ENCODE assay signal across 11 mouse cellular contexts in genomic region chr2:139370070-139370469, GRCm38 (mm10).
DNase-seq lines count a peak whose midpoint lies in the region; ATAC-seq and TF ChIP-seq lines count a peak whose summit lies in the region.
"Had no signal": no experiment of that assay in that cellular context is flagged by ENCODE, and none has a peak within 500 bp of the region (broad histone marks: within the 10 kb centered on the region; RNA-seq: fewer than 3 reads in every experiment).

No protein-coding gene starts in this region.

- no peaks in the 10 kb centered on the region for H3K27me3 ChIP-seq in forebrain, postnatal 0 days (ENCODE audit: insufficient read depth, low read length)
- H3K27me3 ChIP-seq in forebrain, embryonic 10.5 days (ENCODE audit: poor library complexity, severe bottlenecking), result no peaks in the 10 kb centered on the region
- H3K27me3 ChIP-seq: kidney, embryonic 15.5 days had no signal

- H3K4me2 ChIP-seq in forebrain, postnatal 0 days (ENCODE audit: low read depth), result no peak overlapping the region
- H3K4me2 ChIP-seq: kidney, embryonic 15.5 days; liver, embryonic 11.5 days had no signal

- no peaks in the 10 kb centered on the region for H3K9me3 ChIP-seq in forebrain, postnatal 0 days (ENCODE audit: low read length)
- no peaks in the 10 kb centered on the region for H3K9me3 ChIP-seq in forebrain, embryonic 10.5 days
- H3K9me3 ChIP-seq: kidney, embryonic 15.5 days had no signal

- DNase-seq in forebrain, postnatal 0 days, result peak; percentile 71
- no peak for DNase-seq in forebrain, embryonic 10.5 days (ENCODE audit: extremely low spot score, low spot score)
- no peak for DNase-seq in left cerebral cortex, adult 2 months (ENCODE audit: extremely low spot score in 1 of 2, low spot score in 2 of 2)
- no peak for DNase-seq in left cerebral cortex, postnatal 10 days (ENCODE audit: extremely low spot score in 1 of 2, low spot score in 2 of 2)
- peak; percentile 18 for DNase-seq in ZHBTc4 (ENCODE audit: low read depth, low spot score)
- DNase-seq in lung, postnatal 36 days, result peak; percentile 19
- DNase-seq in ovary, adult 18-20 months (ENCODE audit: low spot score), result no peak
- DNase-seq in thymus, adult 18-20 months, result no peak
- DNase-seq: gastrocnemius, postnatal 25 days had no signal

- H3K9ac ChIP-seq in forebrain, postnatal 0 days, result no peak overlapping the region
- H3K9ac ChIP-seq: kidney, embryonic 15.5 days had no signal

- no peak overlapping the region for H3K4me3 ChIP-seq in forebrain, postnatal 0 days (ENCODE audit: low read depth, low read length)
- H3K4me3 ChIP-seq in forebrain, embryonic 10.5 days, result no peak overlapping the region
- H3K4me3 ChIP-seq in left cerebral cortex, adult 2 months, result no peak overlapping the region
- H3K4me3 ChIP-seq: kidney, embryonic 15.5 days had no signal

- no peaks in the 10 kb centered on the region for H3K4me1 ChIP-seq in forebrain, postnatal 0 days (ENCODE audit: insufficient read depth)
- H3K4me1 ChIP-seq in forebrain, embryonic 10.5 days, result no peaks in the 10 kb centered on the region
- H3K4me1 ChIP-seq: kidney, embryonic 15.5 days had no signal

- intact Hi-C loops in left cerebral cortex, adult 2 months (cut with DNase I), result loop anchor here (10.0 kb wide), 1 partner anchor 1085 kb away; no protein-coding TSS in a partner anchor
- intact Hi-C loops in left cerebral cortex, postnatal 10 days (cut with DNase I), result loop anchor here (10.0 kb wide), 2 partner anchors 1335 to 1395 kb away; no protein-coding TSS in a partner anchor

- no peaks in the 10 kb centered on the region for H3K36me3 ChIP-seq in forebrain, postnatal 0 days (ENCODE audit: insufficient read depth)
- H3K36me3 ChIP-seq in forebrain, embryonic 10.5 days (replicated peaks), result no peaks in the 10 kb centered on the region
- H3K36me3 ChIP-seq: kidney, embryonic 15.5 days had no signal

- H3K27ac ChIP-seq in forebrain, postnatal 0 days (ENCODE audit: low read depth, low read length), result no peak overlapping the region
- no peak overlapping the region for H3K27ac ChIP-seq in forebrain, embryonic 10.5 days
- H3K27ac ChIP-seq in left cerebral cortex, adult 2 months, result no peak overlapping the region
- H3K27ac ChIP-seq: kidney, embryonic 15.5 days had no signal

- TF ChIP-seq CTCF in forebrain, postnatal 0 days (IDR thresholded peaks at IDR 0.05; ENCODE audit: low read depth), result peak; percentile 69
- peak; percentile 67 for TF ChIP-seq CTCF in left cerebral cortex, adult 2 months (IDR thresholded peaks at IDR 0.05)

- WGBS in forebrain, postnatal 0 days, result 34% methylated on average over 1 of the region's 1 CpGs
- 47% methylated on average over 1 of the region's 1 CpGs for WGBS in forebrain, embryonic 10.5 days

- 0 out of 2 replicates have a peak, but pooled peaks have one; percentile 27 for ATAC-seq in forebrain, postnatal 0 days

Comparison
In these comparisons a context has a peak if more than half of its experiments do, and no peak if none do; other contexts are left out.
1. DNase-seq: peak in forebrain, postnatal 0 days (single experiment), ZHBTc4 (single experiment) and lung, postnatal 36 days (single experiment); none in forebrain, embryonic 10.5 days (single experiment), left cerebral cortex, adult 2 months (0 of 2), left cerebral cortex, postnatal 10 days (0 of 2), ovary, adult 18-20 months (single experiment) and thymus, adult 18-20 months (0 of 2).